In genomic region chr9:13563475-13564414, GRCm38 (mm10) we compare ENCODE assay signal across 9 mouse cellular contexts.
A peak's percentile ranks its signal among the peaks of the same experiment; 100 is the strongest.
DNase-seq lines count a peak whose midpoint lies in the region; ATAC-seq and TF ChIP-seq lines count a peak whose summit lies in the region.
"Had no signal": no experiment of that assay in that cellular context is flagged by ENCODE, and none has a peak within 500 bp of the region (broad histone marks: within the 10 kb centered on the region; RNA-seq: fewer than 3 reads in every experiment).

No protein-coding gene starts in this region.

- H3K4me2 ChIP-seq in heart, postnatal 0 days (ENCODE audit: low read depth, low read length) = peak overlapping the region; percentile 34
- H3K4me2 ChIP-seq: limb, embryonic 13.5 days had no signal

- H3K4me3 ChIP-seq in heart, postnatal 0 days (ENCODE audit: low read depth, low read length) = no peak overlapping the region
- H3K4me3 ChIP-seq: limb, embryonic 13.5 days had no signal

- no peak for TF ChIP-seq CTCF in heart, postnatal 0 days (IDR thresholded peaks at IDR 0.05; ENCODE audit: low read depth)

- peak; percentile 52 for DNase-seq in urinary bladder, postnatal 14 days (ENCODE audit: low spot score)
- no peak for DNase-seq in urinary bladder, adult 18-20 months (ENCODE audit: low spot score in 2 of 2)
- DNase-seq in cerebellum, postnatal 25 days = peak; percentile 93
- DNase-seq in heart, postnatal 0 days (ENCODE audit: low spot score) = peak; percentile 36
- DNase-seq in layer of hippocampus, adult 11-12 months (ENCODE audit: low spot score) = peak; percentile 72
- peak; percentile 68 for DNase-seq in lung, postnatal 14 days
- DNase-seq in urinary bladder, adult 2 months (ENCODE audit: low spot score) = no peak
- no peak for DNase-seq in thymus, adult 18-20 months

- H3K27ac ChIP-seq in heart, postnatal 0 days (ENCODE audit: low read depth) = peak overlapping the region; percentile 60
- H3K27ac ChIP-seq: limb, embryonic 13.5 days had no signal

- WGBS in heart, postnatal 0 days = 11% methylated on average over 10 of the region's 10 CpGs

- 0 out of 2 replicates have a peak overlapping the region, but pooled peaks have one; percentile 9 for H3K9ac ChIP-seq in heart, postnatal 0 days (replicated peaks; ENCODE audit: low read depth, low read length)
- H3K9ac ChIP-seq: limb, embryonic 13.5 days had no signal

- no peaks in the 10 kb centered on the region for H3K9me3 ChIP-seq in heart, postnatal 0 days (replicated peaks; ENCODE audit: control insufficient read depth, low read length)
- H3K9me3 ChIP-seq: limb, embryonic 13.5 days had no signal

- H3K36me3 ChIP-seq in heart, postnatal 0 days (replicated peaks; ENCODE audit: control insufficient read depth, insufficient read depth, low read length) = no peaks in the 10 kb centered on the region
- H3K36me3 ChIP-seq: limb, embryonic 13.5 days had no signal

- TF ChIP-seq EP300 in heart, postnatal 0 days (IDR thresholded peaks at IDR 0.05; ENCODE audit: low read depth) = no peak

- H3K4me1 ChIP-seq in heart, postnatal 0 days (ENCODE audit: control insufficient read depth, insufficient read depth) = peaks cover 18% of the 10 kb centered on the region

- ATAC-seq in heart, postnatal 0 days (ENCODE audit: insufficient read depth, low read depth) = peak; percentile 63

- H3K27me3 ChIP-seq in heart, postnatal 0 days (ENCODE audit: control insufficient read depth, insufficient read depth, low read length) = no peaks in the 10 kb centered on the region
- H3K27me3 ChIP-seq: limb, embryonic 13.5 days had no signal

Comparison
In these comparisons a context has a peak if more than half of its experiments do, and no peak if none do; other contexts are left out.
1. DNase-seq: peak in urinary bladder, postnatal 14 days (single experiment), cerebellum, postnatal 25 days (2 of 2), heart, postnatal 0 days (single experiment), layer of hippocampus, adult 11-12 months (single experiment) and lung, postnatal 14 days (single experiment); none in urinary bladder, adult 18-20 months (0 of 2), urinary bladder, adult 2 months (single experiment) and thymus, adult 18-20 months (0 of 2).